In the genomic region with DNA sequence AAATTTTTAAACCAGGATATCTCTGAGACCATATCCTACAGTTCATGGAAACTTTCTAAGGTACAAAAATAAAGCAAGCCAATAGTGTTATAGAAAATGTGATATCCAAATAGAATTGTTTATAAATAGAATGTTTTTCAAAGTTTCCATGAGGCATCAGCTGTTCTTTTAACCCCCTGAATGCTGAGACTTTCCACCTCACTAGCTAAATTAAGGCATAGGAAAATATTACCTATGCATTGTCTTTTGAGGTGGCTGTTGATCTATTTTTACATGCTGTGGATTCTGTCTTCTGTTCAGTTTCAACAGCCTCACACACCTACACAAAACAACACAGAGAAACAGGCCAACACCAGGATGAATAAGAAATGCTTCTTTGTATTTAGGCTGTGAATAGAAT, we compare ENCODE assay signal across 34 mouse cellular contexts.
"Had no signal": no experiment of that assay in that cellular context is flagged by ENCODE, and none has a peak within 500 bp of the region (broad histone marks: within the 10 kb centered on the region; RNA-seq: fewer than 3 reads in every experiment).

No protein-coding gene starts in this region.

- H3K36me3 ChIP-seq: heart, embryonic 10.5 days; heart, embryonic 12.5 days; heart, embryonic 13.5 days; heart, embryonic 15.5 days; hindbrain, embryonic 10.5 days; hindbrain, embryonic 12.5 days; hindbrain, embryonic 13.5 days; hindbrain, embryonic 15.5 days; intestine, embryonic 15.5 days; kidney, embryonic 15.5 days had no signal

- H3K9me3 ChIP-seq: heart, embryonic 10.5 days; heart, embryonic 12.5 days; heart, embryonic 13.5 days; heart, embryonic 15.5 days; hindbrain, embryonic 10.5 days; hindbrain, embryonic 12.5 days; hindbrain, embryonic 13.5 days; hindbrain, embryonic 15.5 days; intestine, embryonic 15.5 days; kidney, embryonic 15.5 days had no signal

- ATAC-seq: hindbrain, embryonic 16.5 days; hindbrain, postnatal 0 days; inflammation-experienced regulatory T-cells, adult 6 months; intestine, embryonic 15.5 days; intestine, embryonic 16.5 days; intestine, postnatal 0 days had no signal

- H3K4me3 ChIP-seq: heart, embryonic 10.5 days; heart, embryonic 12.5 days; heart, embryonic 13.5 days; heart, embryonic 15.5 days; hindbrain, embryonic 10.5 days; hindbrain, embryonic 12.5 days; hindbrain, embryonic 13.5 days; hindbrain, embryonic 15.5 days; intestine, embryonic 15.5 days; kidney, embryonic 15.5 days; layer of hippocampus, adult 2 months had no signal

- H3K27me3 ChIP-seq: heart, embryonic 12.5 days; heart, embryonic 13.5 days; heart, embryonic 15.5 days; hindbrain, embryonic 12.5 days; hindbrain, embryonic 13.5 days; hindbrain, embryonic 15.5 days; intestine, embryonic 15.5 days; kidney, embryonic 15.5 days had no signal

- H3K9ac ChIP-seq: heart, embryonic 12.5 days; heart, embryonic 13.5 days; heart, embryonic 15.5 days; hindbrain, embryonic 12.5 days; hindbrain, embryonic 13.5 days; hindbrain, embryonic 14.5 days; hindbrain, embryonic 15.5 days; intestine, embryonic 15.5 days; kidney, embryonic 15.5 days had no signal

- H3K4me2 ChIP-seq: heart, embryonic 11.5 days; heart, embryonic 12.5 days; heart, embryonic 13.5 days; heart, embryonic 15.5 days; hindbrain, embryonic 12.5 days; hindbrain, embryonic 13.5 days; hindbrain, embryonic 14.5 days; hindbrain, embryonic 15.5 days; intestine, embryonic 15.5 days; kidney, embryonic 15.5 days had no signal

- H3K27ac ChIP-seq: heart, embryonic 10.5 days; heart, embryonic 13.5 days; heart, embryonic 15.5 days; hindbrain, embryonic 10.5 days; hindbrain, embryonic 12.5 days; hindbrain, embryonic 13.5 days; hindbrain, embryonic 14.5 days; hindbrain, embryonic 15.5 days; hindbrain, postnatal 0 days; intestine, embryonic 15.5 days; kidney, embryonic 15.5 days; kidney, postnatal 0 days; layer of hippocampus, adult 2 months had no signal

- H3K4me1 ChIP-seq: heart, embryonic 10.5 days; heart, embryonic 15.5 days; hindbrain, embryonic 10.5 days; hindbrain, embryonic 12.5 days; hindbrain, embryonic 13.5 days; hindbrain, embryonic 15.5 days; intestine, embryonic 15.5 days; kidney, embryonic 15.5 days had no signal

- DNase-seq: heart, postnatal 10 days; heart, postnatal 14 days; heart, postnatal 36 days; heart, postnatal 4 days; kidney, adult 11 months; kidney, adult 18-20 months; kidney, adult 2 months; kidney, adult 8-10 months; kidney, adult 9 months; kidney, postnatal 14 days; kidney, postnatal 25 days; kidney, postnatal 36 days; kidney, postnatal 4 days; layer of hippocampus, adult 9-11 months; layer of hippocampus, postnatal 36 days had no signal
